ENCODE assay signal across 8 mouse cellular contexts in the genomic region with DNA sequence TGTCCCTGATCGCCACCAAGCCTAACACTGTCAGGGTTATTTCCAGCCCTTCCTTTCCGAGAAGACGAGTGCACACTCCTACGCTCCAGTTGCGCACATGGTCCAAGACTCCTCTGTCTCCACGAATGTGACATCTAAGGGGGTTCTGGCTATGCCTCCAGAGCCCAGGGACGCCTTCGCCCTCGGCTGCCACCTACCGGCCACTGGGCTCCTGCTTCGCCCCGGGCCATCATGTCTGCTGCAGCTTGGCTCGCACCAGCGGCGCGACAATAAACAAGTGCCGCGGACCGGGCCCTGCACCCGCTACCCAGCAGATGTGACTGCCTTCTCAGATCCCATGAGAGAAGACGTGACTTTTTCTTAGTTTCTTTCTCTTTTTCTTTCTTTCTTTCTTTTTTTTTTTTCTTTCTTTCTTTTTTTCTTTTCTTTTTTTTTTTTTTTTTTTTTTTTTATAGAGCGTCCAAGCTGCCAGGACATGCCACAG. TPM values are rescaled to one million over a fixed set of nuclear protein-coding genes. Genes with fewer than 3 reads are reported as not detected.
A peak's percentile ranks its signal among the peaks of the same experiment; 100 is the strongest.
DNase-seq lines count a peak whose midpoint lies in the region; ATAC-seq and TF ChIP-seq lines count a peak whose summit lies in the region.

A gene (plus strand): TSS at position 434 of the 484 bp plus-strand sequence.

- ATAC-seq in hematopoietic stem cell, adult 5-6 weeks (replicated peaks in 1 of 2; ENCODE audit: insufficient read depth in 1 of 2, low FRiP score in 2 of 2, low TSS enrichment in 1 of 2, low read depth in 1 of 2, poor library complexity in 2 of 2, severe bottlenecking in 2 of 2), result peak; percentile 88 to 93
- ATAC-seq in liver, embryonic 16.5 days (ENCODE audit: low read depth), result peak; percentile 43; the same call in 1 of the 2 replicates
- peak; percentile 62 for ATAC-seq in neural tube, embryonic 15.5 days (ENCODE audit: low FRiP score)

- TF ChIP-seq CTCF in layer of hippocampus, adult 2 months (conservative IDR thresholded peaks at IDR 0.05), result peak; percentile 96

- peaks cover 3% of the 10 kb centered on the region; the same call in 1 of the 2 replicates for H3K4me1 ChIP-seq in liver, embryonic 16.5 days (ENCODE audit: control insufficient read depth, low read depth, low read length)
- peaks cover 14% of the 10 kb centered on the region; the same call in 1 of the 2 replicates for H3K4me1 ChIP-seq in neural tube, embryonic 15.5 days

- peak within 1 kb of the TSS; percentile 70 for H3K4me2 ChIP-seq in liver, embryonic 16.5 days (ENCODE audit: low read depth, low read length)
- peak within 1 kb of the TSS; percentile 71 for H3K4me2 ChIP-seq in neural tube, embryonic 15.5 days

- peak within 1 kb of the TSS; percentile 99 for H3K27ac ChIP-seq in layer of hippocampus, adult 2 months
- no peak within 1 kb of the TSS for H3K27ac ChIP-seq in liver, embryonic 16.5 days (ENCODE audit: low read length)
- H3K27ac ChIP-seq in neural tube, embryonic 15.5 days (replicated peaks), result peak within 1 kb of the TSS; percentile 96

- H3K4me3 ChIP-seq in layer of hippocampus, adult 2 months, result peak within 1 kb of the TSS; percentile 88
- peak within 1 kb of the TSS; percentile 48 for H3K4me3 ChIP-seq in liver, embryonic 16.5 days (ENCODE audit: low read depth, low read length)
- peak within 1 kb of the TSS; percentile 82 for H3K4me3 ChIP-seq in neural tube, embryonic 15.5 days (replicated peaks)

- no peaks in the 10 kb centered on the region for H3K36me3 ChIP-seq in liver, embryonic 16.5 days (ENCODE audit: control insufficient read depth, insufficient read depth)
- H3K36me3 ChIP-seq in neural tube, embryonic 15.5 days, result 0 out of 2 replicates have a peak, but pooled peaks cover 3% of the 10 kb centered on the region

- peaks cover 46% of the 10 kb centered on the region for H3K27me3 ChIP-seq in liver, embryonic 16.5 days (ENCODE audit: control insufficient read depth, insufficient read depth, low read depth, low read length)
- H3K27me3 ChIP-seq in neural tube, embryonic 15.5 days (replicated peaks), result no peaks in the 10 kb centered on the region

- H3K9ac ChIP-seq in liver, embryonic 16.5 days (ENCODE audit: low read depth, low read length), result no peak within 1 kb of the TSS
- H3K9ac ChIP-seq in neural tube, embryonic 15.5 days (replicated peaks), result peak within 1 kb of the TSS; percentile 94

- DNase-seq in ZHBTc4 (ENCODE audit: low read depth, low spot score), result peak; percentile 95
- DNase-seq in cerebellum, postnatal 14 days, result peak; percentile 98
- peak; percentile 88 to 92 for DNase-seq in frontal cortex, postnatal 10 days (ENCODE audit: low spot score in 2 of 2)
- DNase-seq in layer of hippocampus, adult 2 months (ENCODE audit: low spot score in 2 of 2), result peak; percentile 93 to 96
- DNase-seq in thymus, postnatal 36 days, result peak; percentile 21 to 26

- 1% methylated on average over 22 of the region's 22 CpGs for WGBS in liver, embryonic 16.5 days (ENCODE audit: insufficient replicate concordance)
- under 1% methylated on average over 22 of the region's 22 CpGs for WGBS in neural tube, embryonic 15.5 days

- no peaks in the 10 kb centered on the region for H3K9me3 ChIP-seq in liver, embryonic 16.5 days (replicated peaks; ENCODE audit: control insufficient read depth, low read length)
- H3K9me3 ChIP-seq in neural tube, embryonic 15.5 days (replicated peaks), result no peaks in the 10 kb centered on the region

RNA-seq across cellular contexts. Expression of the gene that starts here (rescaled TPM):
- not detected in 2 replicates for total RNA-seq in hematopoietic stem cell, adult 5-6 weeks (2017)
- 100 to 1,000 TPM; 107 to 111 TPM for total RNA-seq in layer of hippocampus, adult 2 months (2021)
- polyA plus RNA-seq in liver, embryonic 16.5 days (2015; fragmentation: Nextera tagmentation; extraction: Ambion mirVana), result not detected in 2 replicates
- polyA plus RNA-seq in neural tube, embryonic 15.5 days (2015; fragmentation: Nextera tagmentation; extraction: Ambion mirVana), result 33.1 and 36.2 TPM in 2 replicates

Comparison
In these comparisons a context has a peak if more than half of its experiments do, and no peak if none do; other contexts are left out.
1. RNA of the gene that starts here (total RNA-seq): 107 to 111 TPM in layer of hippocampus, adult 2 months; not detected in hematopoietic stem cell, adult 5-6 weeks; every median in the first group is over 100 times any median in the second.
2. RNA of the gene that starts here (polyA plus RNA-seq): 33.1 to 36.2 TPM in neural tube, embryonic 15.5 days; not detected in liver, embryonic 16.5 days; every median in the first group is over 10 times any median in the second.
3. Peak in ATAC-seq in hematopoietic stem cell, adult 5-6 weeks; RNA of the gene not detected or under 1 TPM.
4. Peak in ATAC-seq, H3K4me3 ChIP-seq and H3K4me2 ChIP-seq in liver, embryonic 16.5 days; RNA of the gene not detected or under 1 TPM.
5. DNase-seq: peak in every context shown above with its lines; median percentile 98 in cerebellum, postnatal 14 days; 95 in ZHBTc4; 94 in layer of hippocampus, adult 2 months; 90 in frontal cortex, postnatal 10 days; 24 in thymus, postnatal 36 days.
6. Peak in every context shown above with its lines, with median percentiles within 50 percentile points of each other: ATAC-seq and H3K4me3 ChIP-seq.